Mouse (Mus musculus) forebrain, postnatal 0 days (tissue): ENCODE results near the gene Olfm2. TPM values are rescaled to one million over a fixed set of nuclear protein-coding genes. Genes with fewer than 3 reads are reported as not detected.
A peak's percentile ranks its signal among the peaks of the same experiment; 100 is the strongest.

Experiments used
- ATAC-seq: fragments of 200-750 bp; cut with Nextera tagmentation; 2 replicates; pipeline ENCODE4 v1.8.0; 2017; ENCODE audit warnings: mild to moderate bottlenecking, moderate library complexity
- DNase-seq: peaks from one replicate; pipeline ENCODE4 v3.0.0-alpha.2; 2015
- H3K27ac ChIP-seq: fragments of 300-500 bp; sonication (generic); 2 replicates; pipeline ENCODE4 v1.5.1; 2014; ENCODE audit warnings: low read depth, mild to moderate bottlenecking, antibody characterized with exemption, low read length, moderate library complexity, mixed read lengths
- H3K27me3 ChIP-seq: fragments of 300-500 bp; sonication (generic); 2 replicates; pipeline ENCODE4 v1.6.1; 2014; ENCODE audit warnings: mild to moderate bottlenecking, low read length, mixed read lengths; ENCODE audit not compliant: insufficient read depth
- H3K36me3 ChIP-seq: fragments of 300-500 bp; sonication (generic); 2 replicates; pipeline ENCODE4 v1.6.1; 2014; ENCODE audit warnings: mild to moderate bottlenecking, moderate library complexity; ENCODE audit not compliant: insufficient read depth
- H3K4me1 ChIP-seq: fragments of 300-500 bp; sonication (generic); 2 replicates; pipeline ENCODE4 v1.6.1; 2014; ENCODE audit warnings: antibody characterized with exemption; ENCODE audit not compliant: insufficient read depth
- H3K4me2 ChIP-seq: fragments of 300-500 bp; sonication (generic); 2 replicates; pipeline ENCODE4 v1.6.1; 2014; ENCODE audit warnings: low read depth, mild to moderate bottlenecking, moderate library complexity
- H3K4me3 ChIP-seq: fragments of 300-500 bp; sonication (generic); 2 replicates; pipeline ENCODE4 v1.5.1; 2014; ENCODE audit warnings: low read depth, low read length, mixed read lengths
- H3K9ac ChIP-seq: fragments of 300-500 bp; sonication (generic); 2 replicates; pipeline ENCODE4 v1.6.1; 2014; ENCODE audit warnings: mild to moderate bottlenecking
- H3K9me3 ChIP-seq: fragments of 300-500 bp; sonication (generic); 2 replicates; pipeline ENCODE4 v1.6.1; 2016; ENCODE audit warnings: low read length
- CTCF ChIP-seq: sonication (generic); IDR thresholded peaks from 2 replicates; pipeline ENCODE4 v1.5.1; 2016; ENCODE audit warnings: antibody characterized with exemption, control low read depth, low read depth
- WGBS: fragments of 180-500 bp; shearing (Covaris S2); extraction: QIAGEN DNeasy Blood & Tissue Kit; methylation state at CpG from one replicate; pipeline ENCODE4 v1.1.7; 2014; 5-methylcytosine and 5-hydroxymethylcytosine counted together
- polyA plus RNA-seq: library from polyadenylated mRNA; unstranded; fragments of >200 nt; fragmentation: Nextera tagmentation; extraction: Ambion mirVana; gene quantifications from 2 replicates; pipeline ENCODE4 v1.2.1, GENCODE M21; 2015
- total RNA-seq: library from RNA; depleted of rRNA; stranded (reverse); fragments of >200 nt; gene quantifications from 2 replicates; pipeline ENCODE4 v1.2.3, GENCODE M21; 2014

Olfm2 gene
- total and polyA plus RNA-seq, 2 experiments from 2014 or later = 249 to 263 TPM

GRCm38 (mm10) chr9:20715332-20715731 lies 30.8 kb downstream of the Olfm2 start:
- H3K4me3 ChIP-seq = no peak overlapping the region
- no peak for ATAC-seq
- no peaks in the 10 kb centered on the region for H3K9me3 ChIP-seq
- no peak for DNase-seq
- TF ChIP-seq CTCF = peak; percentile 38
- WGBS = 78% methylated on average over 7 of the region's 7 CpGs
- H3K36me3 ChIP-seq = peaks cover 2% of the 10 kb centered on the region; the same call in 1 of the 2 replicates
- H3K27me3 ChIP-seq = no peaks in the 10 kb centered on the region
- no peak overlapping the region for H3K9ac ChIP-seq
- no peak overlapping the region for H3K4me2 ChIP-seq
- no peak overlapping the region for H3K27ac ChIP-seq
- H3K4me1 ChIP-seq = 0 out of 2 replicates have a peak, but pooled peaks cover 6% of the 10 kb centered on the region

GRCm38 (mm10) chr9:20713478-20713987 lies 32.6 kb downstream of the Olfm2 start:
- ATAC-seq (peak; percentile 83), DNase-seq (peak; percentile 52)
- Histone ChIP-seq H3K36me3 (no peaks in the 10 kb centered on the region; the same call in 1 of the 2 replicates), H3K9me3 (no peaks in the 10 kb centered on the region), H3K9ac (no peak overlapping the region), H3K4me1 (0 out of 2 replicates have a peak, but pooled peaks cover 6% of the 10 kb centered on the region), H3K4me2 (no peak overlapping the region), H3K27ac (peak overlapping the region; percentile 74), H3K4me3 (no peak overlapping the region), H3K27me3 (no peaks in the 10 kb centered on the region)
- no peak for TF ChIP-seq CTCF
- WGBS = 20% methylated on average over 11 of the region's 11 CpGs

GRCm38 (mm10) chr9:20712934-20713477 lies 33.1 kb downstream of the Olfm2 start:
- Histone ChIP-seq H3K4me1 (0 out of 2 replicates have a peak, but pooled peaks cover 6% of the 10 kb centered on the region), H3K27me3 (no peaks in the 10 kb centered on the region), H3K36me3 (no peaks in the 10 kb centered on the region; the same call in 1 of the 2 replicates), H3K4me2 (no peak overlapping the region), H3K27ac (peak overlapping the region; percentile 74), H3K9ac (no peak overlapping the region), H3K4me3 (no peak overlapping the region), H3K9me3 (no peaks in the 10 kb centered on the region)
- WGBS = 53% methylated on average over 5 of the region's 5 CpGs
- DNase-seq (no peak), ATAC-seq (peak; percentile 58)
- TF ChIP-seq CTCF = no peak

- Histone ChIP-seq H3K4me3 (no peak overlapping the region), H3K9me3 (no peaks in the 10 kb centered on the region), H3K4me1 (0 out of 2 replicates have a peak, but pooled peaks cover 6% of the 10 kb centered on the region), H3K27me3 (no peaks in the 10 kb centered on the region), H3K27ac (no peak overlapping the region), H3K9ac (no peak overlapping the region), H3K4me2 (no peak overlapping the region), H3K36me3 (no peaks in the 10 kb centered on the region; the same call in 1 of the 2 replicates)
- TF ChIP-seq CTCF = no peak
- no peak for ATAC-seq
- no peak for DNase-seq
- 88% methylated on average over 3 of the region's 3 CpGs for WGBS
These were observed 35.7 kb downstream of the Olfm2 start for GRCm38 (mm10) chr9:20710471-20710870.

- Histone ChIP-seq H3K36me3 (no peaks in the 10 kb centered on the region), H3K27me3 (no peaks in the 10 kb centered on the region), H3K9me3 (no peaks in the 10 kb centered on the region), H3K4me1 (peaks cover 12% of the 10 kb centered on the region), H3K9ac (no peak overlapping the region), H3K4me2 (no peak overlapping the region), H3K27ac (no peak overlapping the region), H3K4me3 (no peak overlapping the region)
- ATAC-seq (no peak), DNase-seq (no peak)
- WGBS = 47% methylated on average over 4 of the region's 4 CpGs
- no peak for TF ChIP-seq CTCF
These were observed 40.2 kb downstream of the Olfm2 start for GRCm38 (mm10) chr9:20705981-20706380.

- TF ChIP-seq CTCF = no peak
- Histone ChIP-seq H3K4me1 (peaks cover 12% of the 10 kb centered on the region), H3K4me3 (no peak overlapping the region), H3K4me2 (no peak overlapping the region), H3K27me3 (no peaks in the 10 kb centered on the region), H3K9ac (no peak overlapping the region), H3K9me3 (no peaks in the 10 kb centered on the region), H3K36me3 (no peaks in the 10 kb centered on the region), H3K27ac (no peak overlapping the region)
- ATAC-seq = no peak
- DNase-seq = no peak
These were observed 40.7 kb downstream of the Olfm2 start for GRCm38 (mm10) chr9:20705420-20705819.

- TF ChIP-seq CTCF = no peak
- H3K4me2 ChIP-seq = no peak overlapping the region
- H3K27ac ChIP-seq = peak overlapping the region; percentile 79
- 26% methylated on average over 8 of the region's 8 CpGs for WGBS
- no peaks in the 10 kb centered on the region for H3K36me3 ChIP-seq
- no peaks in the 10 kb centered on the region for H3K9me3 ChIP-seq
- peaks cover 12% of the 10 kb centered on the region for H3K4me1 ChIP-seq
- H3K9ac ChIP-seq = peak overlapping the region; percentile 33; the same call in 1 of the 2 replicates
- DNase-seq = peak; percentile 69
- no peak overlapping the region for H3K4me3 ChIP-seq
- H3K27me3 ChIP-seq = no peaks in the 10 kb centered on the region
- ATAC-seq = peak; percentile 73
These were observed 42.2 kb downstream of the Olfm2 start for GRCm38 (mm10) chr9:20703832-20704380.
